Mouse (Mus musculus): ENCODE measurements at regions not wholly inside any gene's neighbourhood (a gene's known extent, or its start where the extent isn't known, plus 50 kb on each side); places are given as distances from the start of the nearest gene placed in this dataset.

DNA sequence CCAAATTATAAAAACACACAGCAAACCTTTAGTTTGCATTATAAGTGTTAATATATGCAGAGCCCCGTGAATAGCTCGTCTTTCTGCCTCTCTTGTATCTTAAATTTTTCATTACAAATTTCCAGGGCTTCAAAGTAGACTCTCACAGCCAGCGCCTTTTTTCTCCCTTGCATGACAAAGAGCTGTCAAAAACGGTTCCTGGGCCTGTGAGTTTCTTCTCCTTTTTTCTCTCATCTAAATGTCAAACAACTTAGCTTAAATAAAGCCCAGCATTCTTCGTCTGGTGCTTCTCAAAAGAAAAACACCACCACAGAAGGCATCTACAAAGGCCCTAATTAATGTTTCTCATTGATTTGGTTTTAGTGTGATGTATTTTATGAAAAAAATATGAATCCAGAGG lies 219.7 kb downstream of the Insc start:
- TF ChIP-seq EP300 (IDR thresholded peaks at IDR 0.05; ENCODE audit: insufficient read depth, low read depth, low read length) (no peak), CTCF (IDR thresholded peaks at IDR 0.05; ENCODE audit: low read depth, low read length) (no peak)

Data from ES-Bruce4 (cell line).